Mouse (Mus musculus): ENCODE data around the gene Polr3gl. TPM values are rescaled to one million over a fixed set of nuclear protein-coding genes. Genes with fewer than 3 reads are reported as not detected.

The Polr3gl gene
- polyA plus RNA-seq, 1 experiment from 2014 or later = 20.5 TPM

DNA sequence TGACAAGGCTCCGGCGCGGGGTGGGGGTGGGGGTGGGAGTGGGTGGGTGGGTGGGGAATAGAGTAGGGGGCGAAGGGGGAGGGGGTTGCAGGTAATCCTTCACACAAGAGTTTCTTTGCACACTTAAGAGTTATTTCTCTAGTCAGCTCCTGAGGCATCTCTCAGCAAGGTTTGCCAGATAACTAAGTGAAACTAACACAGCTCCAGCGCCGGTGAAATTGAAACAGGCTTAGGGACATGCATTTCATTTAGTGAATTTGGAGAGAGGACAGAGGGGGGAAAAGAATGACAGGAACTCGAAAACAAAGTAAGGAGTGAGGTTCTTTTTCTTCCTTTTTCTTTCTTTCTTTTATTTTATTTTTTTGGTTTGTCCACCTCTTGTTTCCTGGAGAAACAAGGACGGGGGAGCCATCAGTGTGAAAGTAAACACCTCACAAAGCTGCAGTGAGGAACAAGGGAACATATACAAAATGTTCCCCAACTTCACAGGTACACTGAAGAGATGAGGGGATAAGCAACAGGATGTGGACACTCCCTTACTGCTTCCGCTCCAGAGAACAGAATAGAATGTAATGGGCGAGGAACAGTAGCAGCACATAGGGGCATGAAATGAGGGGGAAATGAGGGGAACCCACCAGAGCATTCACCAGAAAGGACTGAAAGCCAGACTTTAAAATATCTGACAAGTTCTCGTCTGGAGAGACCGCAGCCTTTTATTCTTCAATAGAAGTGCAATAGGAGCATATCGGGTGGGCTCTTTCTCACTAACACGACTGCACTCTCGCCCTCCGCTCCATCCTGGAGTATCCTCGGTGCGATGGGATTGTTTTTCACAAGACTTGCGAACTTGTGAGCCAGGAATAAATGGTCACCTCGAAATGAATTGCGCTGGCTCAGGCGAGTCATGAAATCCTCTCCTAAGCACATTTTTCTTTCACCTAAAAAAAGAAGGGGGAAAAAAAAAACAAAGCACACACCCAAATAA, 37.0 kb downstream of the Polr3gl start:
- peak overlapping the region; percentile 59 for H3K9ac ChIP-seq (replicated peaks; ENCODE audit: low read depth, low read length)
- H3K9me3 ChIP-seq (ENCODE audit: control insufficient read depth, low read length) = no peaks in the 10 kb centered on the region
- peak overlapping the region; percentile 75 for H3K27ac ChIP-seq (ENCODE audit: low read depth, low read length)
- H3K4me3 ChIP-seq (ENCODE audit: low read depth, low read length) = peak overlapping the region; percentile 73
- no peak for ATAC-seq (ENCODE audit: low read depth)
- peak overlapping the region; percentile 79 for H3K4me2 ChIP-seq (ENCODE audit: low read depth, low read length)
- peaks cover 32% of the 10 kb centered on the region for H3K4me1 ChIP-seq (ENCODE audit: control insufficient read depth, insufficient read depth, low read length)
- 12% methylated on average over 22 of the region's 22 CpGs for WGBS
- H3K36me3 ChIP-seq (ENCODE audit: control insufficient read depth, insufficient read depth, low read length) = no peaks in the 10 kb centered on the region; the same call in 1 of the 2 replicates
- no peaks in the 10 kb centered on the region for H3K27me3 ChIP-seq (ENCODE audit: control insufficient read depth, insufficient read depth, low read length)

DNA sequence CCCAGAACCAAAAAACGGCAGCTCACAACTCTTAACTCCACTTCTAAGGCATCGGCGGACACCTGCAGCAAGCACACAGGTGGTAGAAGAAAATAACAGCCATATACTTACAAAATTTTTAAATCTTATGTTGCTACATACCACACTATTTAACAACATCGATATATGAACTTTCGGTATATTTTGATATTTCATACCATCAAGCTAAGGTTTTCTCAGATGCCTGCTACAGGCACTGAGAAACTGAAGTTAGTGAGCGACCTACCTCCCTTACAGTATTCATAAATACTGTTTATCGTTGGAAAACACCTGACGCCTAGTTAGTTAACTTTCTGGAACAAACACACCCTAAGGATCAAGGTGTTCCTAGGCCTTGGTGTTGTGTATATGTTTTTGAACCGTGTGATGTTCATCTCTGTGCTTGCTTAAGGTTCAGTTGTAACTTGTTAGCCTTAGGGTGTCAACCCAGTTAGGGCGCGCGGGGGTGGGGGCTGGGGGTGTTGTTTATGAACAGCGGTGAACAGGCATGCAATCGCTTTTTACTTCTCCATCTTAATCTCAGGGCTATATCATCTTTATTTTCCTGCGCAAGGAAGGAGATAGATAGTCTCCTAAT, 37.9 kb downstream of the Polr3gl start:
- WGBS = 86% methylated on average over 15 of the region's 15 CpGs
- Histone ChIP-seq H3K4me2 (ENCODE audit: low read depth, low read length) (no peak overlapping the region), H3K9ac (replicated peaks; ENCODE audit: low read depth, low read length) (no peak overlapping the region), H3K4me3 (ENCODE audit: low read depth, low read length) (no peak overlapping the region), H3K9me3 (ENCODE audit: control insufficient read depth, low read length) (no peaks in the 10 kb centered on the region), H3K27ac (ENCODE audit: low read depth, low read length) (peak overlapping the region; percentile 70; the same call in 1 of the 2 replicates), H3K27me3 (ENCODE audit: control insufficient read depth, insufficient read depth, low read length) (no peaks in the 10 kb centered on the region), H3K36me3 (ENCODE audit: control insufficient read depth, insufficient read depth, low read length) (no peaks in the 10 kb centered on the region; the same call in 1 of the 2 replicates), H3K4me1 (ENCODE audit: control insufficient read depth, insufficient read depth, low read length) (peaks cover 29% of the 10 kb centered on the region)
- ATAC-seq (ENCODE audit: low read depth) = no peak

DNA sequence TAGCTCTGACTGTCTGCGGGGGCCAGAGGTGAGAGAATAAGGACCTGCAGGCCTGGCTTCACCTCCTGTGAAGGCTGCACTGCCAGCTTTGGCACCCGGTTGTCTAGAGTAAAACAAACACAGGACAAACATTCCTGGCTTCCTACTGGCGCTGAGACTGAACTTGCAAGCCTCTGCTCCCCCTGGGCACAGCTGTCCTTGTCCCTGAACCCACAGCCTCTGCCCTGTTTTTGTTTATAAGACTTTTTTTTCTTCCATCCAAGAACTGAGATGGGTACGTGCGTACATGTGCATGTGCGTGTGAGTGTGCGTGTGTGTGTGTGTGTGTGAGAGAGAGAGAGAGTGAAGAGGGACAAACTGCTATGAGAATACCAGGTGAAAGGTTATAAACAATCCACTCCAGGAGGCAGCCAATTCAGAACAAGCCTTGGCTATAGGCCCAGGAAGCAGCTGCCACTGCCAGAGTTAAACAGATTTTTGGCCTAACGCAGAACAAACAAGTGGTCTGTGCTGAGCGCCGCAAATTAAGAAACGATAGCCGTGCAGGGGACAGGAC, 38.9 kb downstream of the Polr3gl start:
- Histone ChIP-seq H3K4me3 (ENCODE audit: low read depth, low read length) (no peak overlapping the region), H3K36me3 (ENCODE audit: control insufficient read depth, insufficient read depth, low read length) (no peaks in the 10 kb centered on the region; the same call in 1 of the 2 replicates), H3K9ac (replicated peaks; ENCODE audit: low read depth, low read length) (no peak overlapping the region), H3K27ac (ENCODE audit: low read depth, low read length) (peak overlapping the region; percentile 70), H3K9me3 (ENCODE audit: control insufficient read depth, low read length) (no peaks in the 10 kb centered on the region), H3K4me2 (ENCODE audit: low read depth, low read length) (no peak overlapping the region; the same call in 1 of the 2 replicates), H3K4me1 (ENCODE audit: control insufficient read depth, insufficient read depth, low read length) (peaks cover 20% of the 10 kb centered on the region), H3K27me3 (ENCODE audit: control insufficient read depth, insufficient read depth, low read length) (no peaks in the 10 kb centered on the region)
- 16% methylated on average over 12 of the region's 12 CpGs for WGBS
- ATAC-seq (ENCODE audit: low read depth) = peak; percentile 5; the same call in 1 of the 2 replicates

DNA sequence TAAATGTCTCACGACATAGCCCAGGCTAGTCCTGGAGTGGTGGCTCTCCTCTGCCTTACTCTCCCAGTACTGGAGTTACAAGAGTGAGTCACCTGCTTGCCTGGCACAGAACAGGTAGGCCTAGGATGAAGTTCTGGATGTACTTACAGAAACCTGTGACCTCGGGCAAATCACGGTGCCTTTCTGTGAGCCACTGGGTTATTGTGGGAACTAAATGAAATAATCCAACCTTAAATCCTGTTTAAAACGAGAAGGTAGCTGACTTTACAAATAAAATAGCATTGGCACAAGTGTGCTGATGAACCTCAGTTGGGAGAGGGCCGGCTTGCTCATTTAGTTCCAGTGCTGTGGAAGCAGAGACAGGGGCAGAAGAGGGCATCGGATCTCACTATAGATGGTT, 39.7 kb downstream of the Polr3gl start:
- Histone ChIP-seq H3K4me2 (ENCODE audit: low read depth, low read length) (no peak overlapping the region), H3K9me3 (ENCODE audit: control insufficient read depth, low read length) (no peaks in the 10 kb centered on the region), H3K36me3 (ENCODE audit: control insufficient read depth, insufficient read depth, low read length) (no peaks in the 10 kb centered on the region), H3K4me3 (ENCODE audit: low read depth, low read length) (no peak overlapping the region), H3K27me3 (ENCODE audit: control insufficient read depth, insufficient read depth, low read length) (no peaks in the 10 kb centered on the region), H3K27ac (ENCODE audit: low read depth, low read length) (no peak overlapping the region), H3K9ac (replicated peaks; ENCODE audit: low read depth, low read length) (no peak overlapping the region), H3K4me1 (ENCODE audit: control insufficient read depth, insufficient read depth, low read length) (peaks cover 11% of the 10 kb centered on the region)
- ATAC-seq (ENCODE audit: low read depth) = no peak
- 89% methylated on average over 6 of the region's 6 CpGs for WGBS

DNA sequence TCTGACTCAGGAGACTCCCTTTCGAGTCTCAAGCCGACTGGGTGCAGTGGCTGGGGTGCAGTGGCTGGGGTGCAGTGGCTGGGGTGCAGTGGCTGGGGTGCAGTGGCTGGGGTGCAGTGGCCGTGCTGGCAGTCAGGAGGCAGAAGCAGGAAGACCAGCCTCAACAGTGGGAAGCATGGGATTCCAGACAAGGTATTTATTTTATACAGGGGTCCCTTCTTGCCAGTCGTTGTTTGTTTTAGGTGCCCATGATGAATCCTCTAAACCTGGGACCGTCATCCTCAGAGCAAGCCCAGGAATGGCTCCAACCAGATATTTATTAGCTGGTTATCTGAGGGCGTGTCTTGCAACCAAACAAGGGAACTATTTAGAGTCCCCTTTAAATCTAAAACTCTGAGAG, 40.4 kb downstream of the Polr3gl start:
- peaks cover 7% of the 10 kb centered on the region; the same call in 1 of the 2 replicates for H3K4me1 ChIP-seq (ENCODE audit: control insufficient read depth, insufficient read depth, low read length)
- H3K9ac ChIP-seq (replicated peaks; ENCODE audit: low read depth, low read length) = no peak overlapping the region
- WGBS = 81% methylated on average over 6 of the region's 6 CpGs
- H3K36me3 ChIP-seq (ENCODE audit: control insufficient read depth, insufficient read depth, low read length) = no peaks in the 10 kb centered on the region
- no peaks in the 10 kb centered on the region for H3K27me3 ChIP-seq (ENCODE audit: control insufficient read depth, insufficient read depth, low read length)
- no peaks in the 10 kb centered on the region for H3K9me3 ChIP-seq (ENCODE audit: control insufficient read depth, low read length)
- H3K4me3 ChIP-seq (ENCODE audit: low read depth, low read length) = no peak overlapping the region
- H3K4me2 ChIP-seq (ENCODE audit: low read depth, low read length) = no peak overlapping the region
- no peak for ATAC-seq (ENCODE audit: low read depth)
- no peak overlapping the region for H3K27ac ChIP-seq (ENCODE audit: low read depth, low read length)

DNA sequence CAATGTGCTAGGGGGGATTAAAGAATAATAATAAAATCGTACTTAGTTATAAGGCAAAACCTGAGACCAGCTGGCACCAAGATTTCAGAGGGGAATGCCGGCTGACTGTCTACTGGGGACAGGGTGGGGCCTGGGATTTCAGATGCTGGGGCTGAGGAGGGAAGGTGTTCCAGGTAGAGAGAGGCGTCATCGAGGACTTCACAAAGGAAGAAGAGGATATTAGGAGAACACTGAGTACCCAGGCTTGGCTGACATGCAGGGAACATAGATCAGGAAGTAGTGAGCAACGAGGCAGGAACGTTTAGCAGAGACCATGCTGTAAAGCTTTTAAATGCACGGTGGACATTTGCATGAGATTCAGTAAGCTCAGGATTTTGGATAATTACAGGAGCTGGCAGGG, 42.1 kb downstream of the Polr3gl start:
- H3K4me3 ChIP-seq (ENCODE audit: low read depth, low read length) = no peak overlapping the region
- H3K4me1 ChIP-seq (ENCODE audit: control insufficient read depth, insufficient read depth, low read length) = peaks cover 7% of the 10 kb centered on the region; the same call in 1 of the 2 replicates
- H3K27me3 ChIP-seq (ENCODE audit: control insufficient read depth, insufficient read depth, low read length) = no peaks in the 10 kb centered on the region
- no peaks in the 10 kb centered on the region for H3K9me3 ChIP-seq (ENCODE audit: control insufficient read depth, low read length)
- ATAC-seq (ENCODE audit: low read depth) = no peak
- H3K27ac ChIP-seq (ENCODE audit: low read depth, low read length) = no peak overlapping the region
- no peaks in the 10 kb centered on the region for H3K36me3 ChIP-seq (ENCODE audit: control insufficient read depth, insufficient read depth, low read length)
- no peak overlapping the region for H3K9ac ChIP-seq (replicated peaks; ENCODE audit: low read depth, low read length)
- H3K4me2 ChIP-seq (ENCODE audit: low read depth, low read length) = no peak overlapping the region
- 76% methylated on average over 7 of the region's 7 CpGs for WGBS

DNA sequence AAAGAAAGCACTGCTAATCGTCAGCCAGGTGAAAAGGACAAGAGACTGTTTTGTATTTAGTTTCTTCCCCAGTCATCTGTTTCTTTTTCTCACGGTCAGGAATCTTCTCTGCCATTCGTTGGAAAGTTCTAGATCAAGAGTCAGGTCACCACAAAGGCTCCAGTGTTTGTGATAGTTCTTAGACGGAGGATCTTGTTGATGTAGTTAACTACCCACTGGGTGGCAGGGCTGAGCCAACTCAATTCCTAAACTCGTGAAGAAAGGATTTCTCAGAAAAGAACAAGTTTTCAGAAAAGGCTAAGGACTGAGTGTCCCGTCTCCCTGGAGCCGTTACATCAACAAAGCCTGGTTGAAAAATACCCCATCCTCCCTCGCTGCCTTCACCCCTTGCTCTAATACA, 42.8 kb downstream of the Polr3gl start:
- Histone ChIP-seq H3K9ac (replicated peaks; ENCODE audit: low read depth, low read length) (no peak overlapping the region), H3K4me1 (ENCODE audit: control insufficient read depth, insufficient read depth, low read length) (peaks cover 5% of the 10 kb centered on the region; the same call in 1 of the 2 replicates), H3K9me3 (ENCODE audit: control insufficient read depth, low read length) (no peaks in the 10 kb centered on the region), H3K27me3 (ENCODE audit: control insufficient read depth, insufficient read depth, low read length) (no peaks in the 10 kb centered on the region), H3K27ac (ENCODE audit: low read depth, low read length) (no peak overlapping the region), H3K4me3 (ENCODE audit: low read depth, low read length) (no peak overlapping the region), H3K4me2 (ENCODE audit: low read depth, low read length) (no peak overlapping the region), H3K36me3 (ENCODE audit: control insufficient read depth, insufficient read depth, low read length) (no peaks in the 10 kb centered on the region)
- 14% methylated on average over 8 of the region's 8 CpGs for WGBS
- no peak for ATAC-seq (ENCODE audit: low read depth)

DNA sequence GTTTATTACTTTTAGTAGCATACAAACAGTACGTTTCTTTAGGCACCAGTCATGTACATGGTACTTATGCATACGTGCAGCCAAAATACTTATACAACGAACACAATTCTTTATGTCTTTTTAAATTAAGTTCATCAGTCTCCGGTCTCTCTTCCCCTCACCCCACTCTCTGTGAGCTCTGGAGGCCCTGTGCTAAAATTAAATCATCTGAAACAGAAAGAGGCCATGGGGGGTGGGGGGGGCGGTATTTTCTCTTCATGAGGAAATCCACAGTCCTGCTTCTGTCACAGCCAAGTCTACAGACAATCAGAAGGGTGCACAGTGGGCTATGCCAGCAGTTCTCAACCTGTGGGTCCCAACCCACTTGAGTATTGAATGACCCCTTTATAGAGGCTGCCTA, 44.6 kb downstream of the Polr3gl start:
- Histone ChIP-seq H3K9me3 (ENCODE audit: control insufficient read depth, low read length) (no peaks in the 10 kb centered on the region), H3K4me1 (ENCODE audit: control insufficient read depth, insufficient read depth, low read length) (no peaks in the 10 kb centered on the region), H3K27ac (ENCODE audit: low read depth, low read length) (no peak overlapping the region), H3K4me2 (ENCODE audit: low read depth, low read length) (no peak overlapping the region), H3K9ac (replicated peaks; ENCODE audit: low read depth, low read length) (no peak overlapping the region), H3K4me3 (ENCODE audit: low read depth, low read length) (no peak overlapping the region), H3K27me3 (ENCODE audit: control insufficient read depth, insufficient read depth, low read length) (no peaks in the 10 kb centered on the region), H3K36me3 (ENCODE audit: control insufficient read depth, insufficient read depth, low read length) (no peaks in the 10 kb centered on the region)
- ATAC-seq (ENCODE audit: low read depth) = no peak
- 84% methylated on average over 5 of the region's 5 CpGs for WGBS

DNA sequence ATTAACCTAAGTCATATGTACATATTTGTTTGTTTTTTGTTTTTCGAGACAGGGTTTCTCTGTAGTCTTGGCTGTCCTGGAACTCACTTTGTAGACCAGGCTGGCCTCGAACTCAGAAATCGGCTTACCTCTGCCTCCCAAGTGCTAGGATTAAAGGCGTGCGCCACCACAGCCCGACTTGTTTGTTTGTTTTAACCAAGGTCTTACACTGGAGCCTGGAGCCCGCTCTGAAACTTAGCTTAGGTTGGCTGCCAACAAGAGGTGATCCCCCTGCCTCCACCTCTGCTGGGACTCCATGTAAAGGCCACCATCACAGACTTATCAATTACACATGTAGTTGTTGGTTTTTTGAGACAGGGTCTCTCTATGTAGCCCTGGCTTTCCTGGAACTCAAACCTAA, 45.2 kb downstream of the Polr3gl start:
- Histone ChIP-seq H3K9ac (replicated peaks; ENCODE audit: low read depth, low read length) (no peak overlapping the region), H3K4me1 (ENCODE audit: control insufficient read depth, insufficient read depth, low read length) (no peaks in the 10 kb centered on the region), H3K27me3 (ENCODE audit: control insufficient read depth, insufficient read depth, low read length) (no peaks in the 10 kb centered on the region), H3K36me3 (ENCODE audit: control insufficient read depth, insufficient read depth, low read length) (no peaks in the 10 kb centered on the region), H3K4me3 (ENCODE audit: low read depth, low read length) (no peak overlapping the region), H3K4me2 (ENCODE audit: low read depth, low read length) (no peak overlapping the region), H3K9me3 (ENCODE audit: control insufficient read depth, low read length) (no peaks in the 10 kb centered on the region), H3K27ac (ENCODE audit: low read depth, low read length) (no peak overlapping the region)
- WGBS = 80% methylated on average over 7 of the region's 7 CpGs
- ATAC-seq (ENCODE audit: low read depth) = no peak

Data from neural tube, embryonic 14.5 days (tissue).